Mouse (Mus musculus) regulatory T cell (primary cell): ENCODE data around the gene Sytl1.

ENCODE experiments used
- in situ Hi-C: fragments of 300-600 bp; cut with MboI, MseI; formaldehyde crosslinking; loops from one replicate; pipeline ENCODE4 v1.15.1; 2025; ENCODE audit warnings: high pct_unique_total_duplicates

Gene Sytl1

DNA sequence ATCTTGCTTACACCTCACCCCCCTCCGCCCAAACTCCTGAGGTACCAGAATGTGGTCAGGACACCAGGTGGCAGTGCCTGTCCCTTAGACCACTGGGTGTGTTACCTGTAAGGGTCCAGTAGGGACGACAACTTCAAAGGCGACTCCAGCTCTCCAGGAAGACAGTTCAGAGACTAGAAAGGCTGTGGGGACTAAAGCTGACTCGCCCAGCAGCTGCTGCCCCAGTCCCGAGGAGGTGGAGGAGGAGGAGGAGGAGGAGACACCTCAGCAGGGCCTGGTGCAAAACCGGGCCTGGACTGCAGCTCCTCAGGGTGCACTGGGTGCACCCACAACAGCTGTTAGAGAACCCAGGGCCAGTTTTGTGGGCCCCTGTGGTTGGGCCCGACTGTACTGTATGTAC, at the start of gene Sytl1:
Gene Sytl1, minus strand, starts transcription at position 232 of the 400 bp plus-strand sequence.
- in situ Hi-C loops = no loop called here

DNA sequence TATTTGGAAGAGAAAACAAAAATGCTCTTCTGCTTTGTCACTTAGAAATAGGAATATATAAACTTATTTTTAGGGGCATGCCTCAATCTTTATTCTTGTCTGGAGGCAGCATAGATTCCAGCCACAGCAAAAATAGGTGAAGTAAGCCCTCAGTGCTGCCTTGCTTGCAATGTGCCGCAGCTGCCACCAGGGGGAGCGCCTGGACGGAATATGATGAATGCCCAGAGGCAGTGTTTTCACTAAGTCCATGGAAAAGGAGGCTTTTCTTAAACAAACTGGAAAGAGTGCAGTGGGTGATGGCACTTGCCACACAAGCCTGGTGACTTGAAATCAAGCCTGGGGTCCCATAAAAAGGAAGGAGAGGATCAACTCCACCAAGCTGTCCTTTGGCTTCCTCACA, 47.0 kb upstream of the Sytl1 start:
- in situ Hi-C loops = loop anchor here (5.0 to 10.0 kb wide), 2 partner anchors 205 to 318 kb away; no protein-coding TSS in a partner anchor

DNA sequence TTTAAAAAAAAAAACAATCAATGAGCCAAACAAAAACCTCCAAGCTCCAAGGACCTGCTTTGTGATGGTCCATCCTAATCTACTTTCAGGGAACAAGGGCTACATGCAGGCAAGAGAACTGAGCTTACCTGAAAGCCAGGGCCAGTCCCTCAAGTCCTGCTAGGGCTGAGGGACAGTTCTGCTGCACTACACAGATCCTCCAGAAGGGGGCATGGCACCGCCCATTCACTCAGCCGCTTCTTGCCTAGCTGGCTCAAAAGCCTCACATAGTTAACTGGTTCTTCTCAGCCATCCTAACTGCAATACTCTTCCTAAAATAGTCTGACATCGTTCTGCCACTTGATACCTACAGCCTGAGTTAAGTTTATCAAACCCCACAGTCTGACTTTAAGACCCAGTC, 44.4 kb upstream of the Sytl1 start:
- in situ Hi-C loops = loop anchor here (5.0 to 10.0 kb wide), 2 partner anchors 203 to 315 kb away; no protein-coding TSS in a partner anchor

DNA sequence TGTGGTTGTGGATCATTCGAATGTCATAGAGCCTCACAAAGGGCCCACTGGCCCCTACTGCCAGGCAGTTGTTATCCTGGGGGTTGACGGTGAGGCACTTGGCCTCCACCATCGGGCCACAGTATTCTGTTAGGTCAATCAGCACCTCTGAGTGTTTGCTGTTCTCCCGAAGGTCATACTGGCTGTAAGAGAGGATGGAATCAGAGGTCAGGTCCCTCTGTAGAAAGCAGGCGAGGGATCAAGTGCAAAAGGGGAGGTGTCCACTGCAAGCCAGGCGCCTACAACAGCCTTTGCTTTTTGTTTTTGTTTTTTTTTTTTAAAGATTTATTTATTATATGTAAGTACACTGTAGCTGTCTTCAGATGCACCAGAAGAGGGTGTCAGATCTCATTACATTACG, 42.9 kb upstream of the Sytl1 start:
- in situ Hi-C loops = loop anchor here (5.0 to 10.0 kb wide), 2 partner anchors 201 to 314 kb away; no protein-coding TSS in a partner anchor

DNA sequence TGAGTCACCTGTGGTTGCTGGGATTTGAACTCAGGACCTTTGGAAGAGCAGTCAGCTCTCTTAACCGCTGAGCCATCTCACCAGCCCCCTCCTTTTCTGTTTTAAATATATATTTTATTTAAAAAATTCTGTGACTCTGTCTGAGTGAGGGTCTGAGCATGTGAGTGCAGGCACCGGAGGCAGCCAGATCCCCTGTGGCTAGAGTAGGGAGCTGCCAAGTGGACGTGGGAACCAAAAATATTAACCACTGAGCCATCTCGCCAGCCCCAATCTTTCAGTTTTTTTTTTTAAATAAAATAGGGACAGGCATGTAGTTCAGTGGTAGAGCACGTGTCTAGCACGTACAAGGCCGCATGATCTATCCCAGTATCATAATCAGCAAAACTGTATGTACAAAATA, 41.9 kb upstream of the Sytl1 start:
- in situ Hi-C loops = loop anchor here (5.0 to 10.0 kb wide), 2 partner anchors 200 to 312 kb away; no protein-coding TSS in a partner anchor

DNA sequence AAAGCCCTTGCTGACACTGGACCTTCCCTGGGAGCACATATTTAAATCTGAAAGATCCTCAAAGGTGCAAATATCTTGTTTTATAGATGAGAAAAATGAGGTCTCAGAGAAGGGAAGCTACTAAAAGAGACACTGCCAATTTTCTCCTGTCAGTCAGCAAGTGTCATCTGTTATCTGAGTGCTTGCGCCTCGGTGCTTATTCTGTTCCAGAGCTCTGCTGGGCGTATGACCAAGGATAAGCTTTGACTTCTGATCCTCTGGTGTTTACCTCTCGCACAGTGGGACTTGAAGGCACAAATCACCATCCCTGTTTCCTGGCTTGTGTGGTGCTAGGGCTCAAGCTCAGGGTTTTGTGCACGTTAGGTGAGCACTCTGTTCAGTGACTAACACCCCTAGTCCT, 39.8 kb upstream of the Sytl1 start:
- in situ Hi-C loops = loop anchor here (10.0 kb wide), 1 partner anchor 198 kb away; no protein-coding TSS in a partner anchor

DNA sequence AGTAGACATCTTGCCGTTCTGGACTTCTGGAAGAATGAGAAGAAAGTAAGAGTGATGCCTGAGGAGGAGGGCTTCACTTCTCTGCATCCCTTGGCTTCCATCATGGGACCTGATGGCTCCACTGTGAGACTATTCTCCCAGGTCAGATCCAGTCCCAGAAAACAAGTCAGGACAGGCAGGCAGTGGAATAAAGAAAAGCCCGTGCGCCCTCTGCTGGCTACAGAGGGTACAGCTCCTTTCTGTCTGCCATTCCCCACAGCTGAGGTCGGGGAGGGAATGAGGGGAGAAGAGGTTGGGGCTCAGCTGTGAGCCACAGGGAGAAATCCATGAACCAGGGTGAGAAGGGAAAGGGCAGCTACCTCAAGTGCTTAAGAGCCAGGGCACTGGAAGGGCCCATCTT, 38.9 kb upstream of the Sytl1 start:
- in situ Hi-C loops = loop anchor here (10.0 kb wide), 1 partner anchor 197 kb away; no protein-coding TSS in a partner anchor

DNA sequence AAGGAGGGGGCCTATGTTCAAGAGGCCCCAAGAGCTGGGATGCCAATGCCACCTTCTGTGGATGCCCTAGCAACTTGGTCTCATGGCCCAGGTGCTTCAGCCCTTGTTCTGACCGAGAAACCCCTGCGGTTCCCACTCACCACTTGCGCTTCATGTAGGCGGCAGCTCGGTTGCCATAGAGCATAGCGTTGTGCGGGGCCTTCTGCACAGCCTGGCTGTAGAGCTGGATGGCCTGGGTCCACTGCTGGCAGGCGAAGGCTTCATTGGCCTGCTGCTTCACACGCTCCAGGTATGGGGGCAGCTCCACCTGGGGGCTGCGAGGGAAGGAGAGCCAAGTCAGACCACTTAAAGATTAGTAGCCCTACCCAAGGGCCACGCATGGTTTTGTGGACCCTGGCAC, 37.5 kb upstream of the Sytl1 start:
- in situ Hi-C loops = loop anchor here (10.0 kb wide), 1 partner anchor 196 kb away; no protein-coding TSS in a partner anchor

DNA sequence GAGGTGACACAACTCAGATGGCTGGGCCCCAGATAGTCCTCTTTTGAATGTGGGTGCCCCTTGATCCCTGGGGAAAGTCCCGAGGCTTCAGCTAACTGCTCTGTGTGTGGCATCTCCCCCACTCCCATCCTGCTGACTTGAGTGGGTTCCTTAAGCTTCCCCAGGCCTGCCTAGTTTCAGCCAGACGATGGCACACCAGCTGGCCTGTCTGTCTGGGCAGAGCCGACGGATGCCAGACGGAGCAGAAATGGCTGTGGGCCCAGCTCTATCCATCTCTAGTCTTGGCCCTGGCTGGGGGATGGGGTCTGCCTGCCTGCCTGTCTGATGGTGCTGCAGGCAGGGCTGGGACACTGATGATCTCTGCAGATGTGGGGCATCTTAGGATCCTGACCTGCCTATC, 36.8 kb upstream of the Sytl1 start:
- in situ Hi-C loops = loop anchor here (5.0 to 10.0 kb wide), 3 partner anchors 42 to 195 kb away; partner anchors contain the start of genes Cd164l2 and Gpr3

DNA sequence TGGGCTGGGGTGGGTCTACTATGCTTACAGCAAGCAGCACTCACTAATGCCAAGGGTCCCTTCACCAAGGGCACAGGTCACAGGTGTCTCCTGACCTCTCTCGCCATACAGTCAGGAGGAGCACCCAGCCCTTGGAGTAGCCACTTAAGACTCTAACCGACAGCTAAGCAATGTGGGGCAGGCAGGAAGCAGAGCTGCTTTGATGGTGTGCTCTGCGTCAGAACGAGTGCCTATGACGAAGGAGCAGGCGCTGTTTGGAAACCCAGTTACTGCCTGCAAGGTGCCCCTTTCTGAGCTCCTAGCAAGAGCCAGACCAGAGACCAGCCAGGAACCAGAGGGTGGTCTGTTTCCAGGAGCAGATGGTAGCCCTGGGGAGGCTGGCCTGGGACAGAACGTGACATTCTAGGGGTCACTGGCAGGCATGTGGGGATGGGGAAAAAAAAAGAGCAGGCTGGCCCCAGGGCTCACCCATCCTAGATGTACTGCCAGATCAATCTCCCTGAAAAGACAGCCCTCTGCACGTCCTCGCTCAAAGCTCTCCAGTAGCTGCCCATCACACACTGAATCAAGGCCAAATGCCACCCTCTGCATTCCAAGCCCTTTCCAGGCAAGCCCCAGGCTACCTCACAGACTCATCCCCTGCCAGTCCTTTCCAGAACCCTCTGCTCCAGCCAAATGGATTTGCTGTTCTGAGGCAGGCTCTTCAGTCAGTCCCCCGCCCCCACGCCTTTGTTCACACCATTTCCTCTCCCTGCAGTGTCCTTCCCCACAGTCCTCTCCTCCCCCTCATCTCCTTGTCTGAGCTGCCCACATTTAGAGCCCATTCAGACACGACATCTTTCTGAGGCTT, 35.8 kb upstream of the Sytl1 start:
- in situ Hi-C loops = loop anchor here (5.0 kb wide), 2 partner anchors 41 to 86 kb away; partner anchors contain the start of genes Cd164l2 and Gpr3

DNA sequence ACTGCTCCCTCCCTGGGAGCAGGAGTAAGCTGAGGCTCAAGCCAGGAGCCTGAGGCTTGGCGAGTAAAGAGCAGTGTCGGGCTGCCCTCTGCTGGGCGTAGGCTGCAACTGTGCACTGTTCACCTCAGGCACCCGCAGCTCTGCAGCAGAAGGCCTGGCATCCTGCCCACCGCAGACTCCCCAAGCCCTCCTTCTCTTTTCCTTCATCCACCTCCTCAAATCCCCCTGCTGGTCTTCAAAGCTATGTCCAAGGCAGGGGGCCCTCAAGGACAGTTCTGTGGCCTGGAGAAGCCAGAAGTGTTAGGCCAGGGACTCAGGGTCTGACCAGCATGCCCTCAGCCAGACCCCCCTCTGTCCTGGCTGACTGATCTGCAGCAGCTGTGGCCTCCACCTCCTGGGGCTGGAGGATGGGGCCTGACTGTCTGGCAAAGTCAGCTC, 34.9 kb upstream of the Sytl1 start:
- in situ Hi-C loops = loop anchor here (5.0 kb wide), 2 partner anchors 41 to 86 kb away; partner anchors contain the start of genes Cd164l2 and Gpr3

DNA sequence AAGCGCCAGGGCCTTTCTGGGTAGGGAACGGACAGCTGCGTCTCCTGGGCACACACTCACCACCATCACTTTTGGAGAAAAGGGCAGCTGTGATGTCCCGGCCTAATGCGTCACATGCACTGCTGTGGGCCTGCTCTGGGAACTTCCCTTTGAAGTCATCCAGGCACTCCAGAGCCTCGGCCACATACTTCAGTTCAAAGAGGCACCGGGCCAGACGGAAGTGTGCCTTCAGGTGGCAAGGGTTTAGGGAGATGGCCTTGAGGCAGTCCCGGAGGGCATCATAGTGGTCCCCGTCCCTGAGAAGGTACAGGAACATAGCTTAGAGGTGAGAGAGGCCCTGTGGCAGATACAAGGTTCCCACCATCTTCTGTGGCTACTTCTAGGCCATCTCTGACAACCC, 34.4 kb upstream of the Sytl1 start:
- in situ Hi-C loops = loop anchor here (5.0 kb wide), 2 partner anchors 40 to 85 kb away; partner anchors contain the start of genes Cd164l2 and Gpr3

DNA sequence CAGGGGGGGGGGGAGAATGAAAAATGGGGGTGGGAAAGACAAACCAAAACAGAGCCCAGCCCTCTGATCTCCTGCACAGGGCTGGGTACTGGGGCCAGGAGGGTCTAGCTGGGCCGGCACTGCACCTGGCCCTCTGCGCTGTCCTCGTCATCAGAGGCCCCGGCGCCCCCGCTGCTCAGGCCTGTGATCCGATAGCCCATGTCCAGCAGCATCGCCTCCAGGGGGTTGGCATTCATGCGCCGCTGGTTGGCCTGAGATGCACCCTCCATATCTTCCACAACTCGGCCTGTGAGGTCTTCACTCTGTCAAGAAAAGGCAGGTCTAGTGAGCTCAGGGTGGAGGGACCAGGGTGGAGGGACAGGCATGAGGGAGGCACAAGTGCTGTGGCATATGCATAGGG, 31.2 kb upstream of the Sytl1 start:
- in situ Hi-C loops = no loop called here

DNA sequence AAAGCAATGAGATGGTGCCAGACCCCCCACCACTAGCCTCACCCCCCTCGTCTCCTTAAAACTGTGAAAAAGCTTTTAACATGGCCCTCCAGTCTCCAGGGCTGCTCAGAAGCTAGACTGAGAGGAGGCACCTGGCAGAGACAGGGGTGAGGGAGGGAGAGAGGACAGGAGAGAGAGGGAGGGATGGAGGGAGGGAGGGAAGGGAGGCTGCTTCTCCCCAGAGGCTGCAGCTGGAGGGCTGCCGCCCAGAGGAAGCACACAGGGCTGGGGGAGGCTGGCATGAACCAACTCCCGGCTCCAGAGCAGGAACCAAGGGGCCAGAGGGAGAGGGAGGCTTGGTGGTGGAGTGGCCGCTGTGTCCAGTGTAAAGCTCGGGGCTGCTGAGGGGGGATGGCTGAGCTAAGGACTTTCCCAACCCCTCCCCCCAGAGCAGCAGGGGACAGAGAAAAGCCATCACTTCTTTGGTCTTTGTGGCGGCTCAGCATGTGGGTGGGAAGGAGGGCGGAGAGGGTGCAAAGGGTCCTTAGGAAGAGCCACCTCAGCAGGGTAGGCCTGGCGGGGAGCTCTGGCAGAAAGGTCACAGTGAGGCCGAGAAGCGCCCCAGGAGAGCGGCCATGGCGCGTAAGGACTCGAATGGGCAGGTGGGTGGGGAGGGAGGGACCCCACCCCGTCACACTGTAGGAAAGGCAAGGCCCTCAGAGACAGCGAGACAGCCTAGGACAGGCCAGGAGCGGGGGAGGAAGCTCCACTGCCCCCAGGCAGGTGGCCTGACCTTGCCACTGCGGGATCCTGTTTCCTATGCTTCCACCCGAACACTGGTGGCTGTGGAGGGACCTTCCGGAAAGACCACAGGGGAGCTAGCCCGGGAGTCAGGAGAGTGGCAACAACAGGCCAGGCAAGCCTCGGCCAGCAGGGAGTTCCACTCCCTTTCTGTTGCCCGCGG, 30.3 kb upstream of the Sytl1 start:
- in situ Hi-C loops = no loop called here

DNA sequence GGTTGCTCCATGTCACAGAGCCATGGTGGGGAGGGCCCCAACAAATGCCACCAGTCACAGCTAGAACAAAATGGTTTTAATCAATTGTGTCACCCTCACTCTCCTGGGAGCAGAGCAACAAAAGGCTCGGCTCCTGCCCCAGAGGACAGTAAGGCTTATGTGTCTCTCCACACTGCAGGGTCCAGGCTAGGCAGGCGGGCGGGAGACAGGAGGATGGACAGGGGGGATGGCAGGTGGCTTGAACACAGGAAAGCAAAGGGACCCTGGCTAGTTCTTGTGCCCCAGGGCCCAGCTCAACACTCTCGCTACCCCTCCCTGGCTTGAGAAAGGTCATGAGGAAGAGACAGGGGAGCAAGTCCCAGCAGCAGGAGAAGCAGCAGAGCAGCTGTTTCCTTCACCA, 29.5 kb upstream of the Sytl1 start:
- in situ Hi-C loops = no loop called here

DNA sequence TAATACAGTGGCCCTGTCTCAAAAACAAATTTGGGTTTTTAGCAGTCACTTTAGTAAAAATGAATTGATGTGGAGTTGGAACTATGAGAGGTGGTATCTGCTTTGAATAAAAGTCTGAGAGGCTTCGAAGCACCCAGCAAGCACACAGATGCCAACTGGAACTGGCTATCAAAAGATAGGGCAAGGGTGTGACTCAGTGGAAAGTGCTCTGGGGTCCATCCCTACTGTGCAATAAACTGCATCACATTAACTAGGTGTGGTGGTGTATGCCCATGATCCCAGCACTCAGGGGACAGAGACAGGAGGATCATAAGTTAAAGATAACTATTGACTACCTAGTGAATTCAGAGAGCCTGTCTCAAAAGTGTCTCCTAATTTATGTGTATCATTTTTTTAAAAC, 28.3 kb upstream of the Sytl1 start:
- in situ Hi-C loops = no loop called here

DNA sequence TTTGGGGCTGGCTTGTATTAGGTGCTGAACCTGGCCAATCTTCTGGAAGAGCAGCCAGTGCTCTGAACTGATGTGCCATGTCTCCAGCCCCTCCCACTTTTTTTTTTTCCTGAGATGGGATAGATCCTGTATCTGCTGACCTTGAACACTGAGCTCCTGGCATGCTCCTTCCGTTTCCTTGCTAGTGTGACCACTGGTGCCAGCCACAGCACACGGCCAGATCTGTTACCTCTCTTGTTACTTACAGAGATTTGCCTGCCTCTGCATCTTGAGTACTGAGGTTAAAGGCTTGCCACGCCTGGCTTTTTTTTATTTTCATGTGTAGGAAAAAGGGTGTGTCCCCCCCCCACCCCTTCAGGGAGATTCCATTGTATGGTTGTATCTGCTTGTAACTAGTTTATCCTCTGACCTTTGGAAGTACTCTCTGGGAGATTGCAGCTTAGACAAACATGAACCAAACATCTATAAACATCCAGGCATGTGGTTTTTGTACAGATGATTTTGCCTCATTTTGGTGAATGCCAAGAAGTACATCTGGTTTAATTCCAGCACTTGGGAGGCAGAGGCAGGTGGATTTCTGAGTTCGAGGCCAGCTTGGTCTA, 23.7 kb upstream of the Sytl1 start:
- in situ Hi-C loops = no loop called here

DNA sequence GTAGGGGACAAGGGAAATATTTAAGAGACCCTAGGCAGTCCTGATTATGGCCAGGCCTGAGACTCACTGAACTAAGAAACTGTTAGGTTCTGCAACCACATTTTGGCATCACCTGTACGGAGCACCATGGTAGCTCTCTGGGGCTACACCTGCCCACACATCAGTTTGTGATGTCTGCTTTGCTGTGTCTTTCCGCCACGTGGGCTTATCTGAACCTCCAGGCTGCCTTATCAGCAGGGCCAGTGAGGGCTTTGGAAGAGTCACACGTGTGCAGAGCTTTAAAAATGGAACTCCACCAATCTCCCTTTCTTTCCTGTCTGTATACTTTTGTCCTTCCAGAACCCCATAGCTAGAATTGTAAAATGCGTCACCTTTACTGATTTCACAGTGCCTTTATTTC, 23.0 kb upstream of the Sytl1 start:
- in situ Hi-C loops = no loop called here

DNA sequence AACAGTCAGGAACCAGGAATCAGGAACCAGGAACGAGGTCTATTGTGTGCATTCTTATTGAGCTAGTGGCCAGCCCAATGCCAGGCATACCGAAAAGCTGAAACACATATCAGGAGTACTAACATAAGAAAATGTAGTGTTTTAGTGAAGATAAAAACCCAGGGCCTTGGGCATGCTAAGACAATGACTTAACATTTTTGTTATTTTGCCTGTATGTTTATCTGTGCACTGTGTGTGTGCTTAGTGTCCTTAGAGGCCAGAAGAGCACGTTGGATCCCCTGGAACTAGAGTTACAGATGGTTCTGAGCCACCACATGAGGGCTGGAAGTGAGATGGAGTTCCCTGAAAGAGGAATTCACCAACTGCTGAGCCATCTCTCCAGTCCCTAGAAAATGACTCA, 22.4 kb upstream of the Sytl1 start:
- in situ Hi-C loops = no loop called here

DNA sequence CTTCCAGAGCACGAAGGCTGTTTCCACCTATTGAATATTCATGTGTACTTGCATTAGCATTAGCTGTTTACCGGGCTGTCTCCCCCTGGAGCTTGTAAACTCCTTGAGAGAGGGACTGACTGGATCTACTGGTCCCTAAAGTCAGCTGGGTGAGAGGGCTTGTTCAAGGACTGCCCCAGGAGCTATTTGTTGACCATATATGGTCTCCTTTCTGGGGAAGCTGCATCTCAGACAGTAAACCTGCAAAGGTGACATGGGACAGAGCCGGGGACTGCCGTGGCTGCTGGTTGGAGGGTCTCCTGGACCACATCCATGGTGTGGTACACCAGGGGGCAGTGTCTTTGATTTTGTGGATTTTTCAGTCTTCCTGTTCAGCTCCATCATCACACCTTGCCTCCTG, 19.7 kb upstream of the Sytl1 start:
- in situ Hi-C loops = no loop called here

DNA sequence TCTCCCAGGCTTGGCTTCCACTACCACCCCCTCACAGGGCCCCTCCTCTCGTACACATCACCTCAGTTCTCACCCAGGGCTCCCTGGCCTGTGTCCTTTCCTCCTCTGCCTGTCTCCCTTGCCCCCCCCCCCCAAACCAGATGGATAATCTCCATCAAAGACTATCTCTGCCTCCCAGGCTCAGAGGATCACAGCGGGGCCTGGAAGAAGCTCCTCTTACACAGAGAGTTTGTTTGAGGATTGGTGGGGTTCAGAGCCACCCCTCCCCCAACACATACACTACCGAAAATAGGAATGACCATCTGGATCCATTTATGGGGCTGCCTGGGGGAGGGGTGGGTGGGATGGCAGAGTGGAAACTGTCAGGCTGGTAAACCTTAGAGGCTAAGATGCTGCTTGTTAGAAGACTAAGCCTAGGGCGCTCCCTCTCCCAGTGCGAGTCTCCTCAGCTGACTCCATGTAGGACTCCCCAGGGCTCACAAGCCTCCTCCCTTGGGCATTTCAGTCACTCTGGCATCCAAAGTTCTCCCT, 19.1 kb upstream of the Sytl1 start:
- in situ Hi-C loops = no loop called here
